Mouse (Mus musculus): ENCODE measurements around the gene Slc38a6. TPM values are rescaled to one million over a fixed set of nuclear protein-coding genes. Genes with fewer than 3 reads are reported as not detected.

Slc38a6 gene
- 7.0 and 7.3 TPM in 2 replicates for polyA plus RNA-seq (2016; fragmentation: Nextera tagmentation; extraction: Ambion mirVana)

GRCm38 (mm10) chr12:73286287-73287092 lies at the start of gene Slc38a6, which contains the start of gene Trmt5:
Slc38a6 (plus strand) TSS chr12:73286779.
Trmt5 (minus strand) TSS chr12:73286710.
- Histone ChIP-seq H3K27ac (peak within 1 kb of the TSS; percentile 91), H3K36me3 (peaks cover 29% of the 10 kb centered on the region), H3K4me1 (peaks cover 32% of the 10 kb centered on the region), H3K4me3 (peak within 1 kb of the TSS; percentile 77), H3K9me3 (no peaks in the 10 kb centered on the region), H3K27me3 (ENCODE audit: insufficient read depth, poor library complexity, severe bottlenecking) (no peaks in the 10 kb centered on the region)
- DNase-seq (ENCODE audit: low spot score), result peak; percentile 96
- WGBS, result under 1% methylated on average over 53 of the region's 53 CpGs

- WGBS, result 84% methylated on average over 10 of the region's 10 CpGs
- H3K36me3 ChIP-seq, result no peaks in the 10 kb centered on the region
- no peak overlapping the region for H3K4me3 ChIP-seq
- peaks cover 1% of the 10 kb centered on the region; the same call in 1 of the 2 replicates for H3K4me1 ChIP-seq
- H3K27ac ChIP-seq, result no peak overlapping the region
- DNase-seq (ENCODE audit: low spot score), result no peak
- no peaks in the 10 kb centered on the region for H3K9me3 ChIP-seq
- no peaks in the 10 kb centered on the region for H3K27me3 ChIP-seq (ENCODE audit: insufficient read depth, poor library complexity, severe bottlenecking)
Observed at GRCm38 (mm10) chr12:73241960-73242359, 44.6 kb upstream of the Slc38a6 start.

GRCm38 (mm10) chr12:73245687-73246086 lies 40.9 kb upstream of the Slc38a6 start:
- no peaks in the 10 kb centered on the region for H3K9me3 ChIP-seq
- no peak overlapping the region for H3K4me3 ChIP-seq
- no peaks in the 10 kb centered on the region for H3K36me3 ChIP-seq
- H3K27me3 ChIP-seq (ENCODE audit: insufficient read depth, poor library complexity, severe bottlenecking), result no peaks in the 10 kb centered on the region
- no peak for DNase-seq (ENCODE audit: low spot score)
- peaks cover 4% of the 10 kb centered on the region; the same call in 1 of the 2 replicates for H3K4me1 ChIP-seq
- H3K27ac ChIP-seq, result no peak overlapping the region
- WGBS, result 70% methylated on average over 5 of the region's 5 CpGs

GRCm38 (mm10) chr12:73255006-73255405 lies 31.6 kb upstream of the Slc38a6 start:
- H3K27ac ChIP-seq, result no peak overlapping the region
- no peaks in the 10 kb centered on the region for H3K9me3 ChIP-seq
- WGBS, result 50% methylated on average over 2 of the region's 2 CpGs
- DNase-seq (ENCODE audit: low spot score), result no peak
- H3K4me1 ChIP-seq, result no peaks in the 10 kb centered on the region
- 0 out of 2 replicates have a peak, but pooled peaks cover 4% of the 10 kb centered on the region for H3K36me3 ChIP-seq
- no peak overlapping the region for H3K4me3 ChIP-seq
- no peaks in the 10 kb centered on the region for H3K27me3 ChIP-seq (ENCODE audit: insufficient read depth, poor library complexity, severe bottlenecking)

GRCm38 (mm10) chr12:73259269-73259668 lies 27.3 kb upstream of the Slc38a6 start:
- Histone ChIP-seq H3K4me1 (no peaks in the 10 kb centered on the region), H3K9me3 (0 out of 2 replicates have a peak, but pooled peaks cover 4% of the 10 kb centered on the region)
- 93% methylated on average over 6 of the region's 6 CpGs for WGBS

GRCm38 (mm10) chr12:73260339-73260738 lies 26.2 kb upstream of the Slc38a6 start:
- H3K36me3 ChIP-seq, result 0 out of 2 replicates have a peak, but pooled peaks cover 4% of the 10 kb centered on the region
- H3K27ac ChIP-seq, result no peak overlapping the region
- no peak overlapping the region for H3K4me3 ChIP-seq
- WGBS, result 100% methylated on average over 1 of the region's 1 CpGs
- no peak for DNase-seq (ENCODE audit: low spot score)
- H3K9me3 ChIP-seq, result 0 out of 2 replicates have a peak, but pooled peaks cover 4% of the 10 kb centered on the region
- H3K4me1 ChIP-seq, result no peaks in the 10 kb centered on the region
- no peaks in the 10 kb centered on the region for H3K27me3 ChIP-seq (ENCODE audit: insufficient read depth, poor library complexity, severe bottlenecking)

More at GRCm38 (mm10) chr12:73259269-73259668, 27.3 kb upstream of the Slc38a6 start:
- Histone ChIP-seq H3K4me3 (no peak overlapping the region), H3K36me3 (0 out of 2 replicates have a peak, but pooled peaks cover 4% of the 10 kb centered on the region), H3K27me3 (ENCODE audit: insufficient read depth, poor library complexity, severe bottlenecking) (no peaks in the 10 kb centered on the region), H3K27ac (no peak overlapping the region)
- no peak for DNase-seq (ENCODE audit: low spot score)

- H3K27me3 ChIP-seq (ENCODE audit: insufficient read depth, poor library complexity, severe bottlenecking), result no peaks in the 10 kb centered on the region
- DNase-seq (ENCODE audit: low spot score), result no peak
- no peak overlapping the region for H3K4me3 ChIP-seq
- 0 out of 2 replicates have a peak, but pooled peaks cover 4% of the 10 kb centered on the region for H3K9me3 ChIP-seq
- no peak overlapping the region for H3K27ac ChIP-seq
- 92% methylated on average over 3 of the region's 3 CpGs for WGBS
- H3K4me1 ChIP-seq, result no peaks in the 10 kb centered on the region
- H3K36me3 ChIP-seq, result peaks cover 1% of the 10 kb centered on the region; the same call in 1 of the 2 replicates
Observed at GRCm38 (mm10) chr12:73265381-73265978, 21.1 kb upstream of the Slc38a6 start.

GRCm38 (mm10) chr12:73266597-73266996 lies 20.0 kb upstream of the Slc38a6 start:
- no peak overlapping the region for H3K27ac ChIP-seq
- H3K36me3 ChIP-seq, result peaks cover 3% of the 10 kb centered on the region; the same call in 1 of the 2 replicates
- no peak overlapping the region for H3K4me3 ChIP-seq
- H3K4me1 ChIP-seq, result no peaks in the 10 kb centered on the region
- H3K9me3 ChIP-seq, result 0 out of 2 replicates have a peak, but pooled peaks cover 4% of the 10 kb centered on the region
- no peak for DNase-seq (ENCODE audit: low spot score)
- H3K27me3 ChIP-seq (ENCODE audit: insufficient read depth, poor library complexity, severe bottlenecking), result no peaks in the 10 kb centered on the region
- 90% methylated on average over 1 of the region's 1 CpGs for WGBS

GRCm38 (mm10) chr12:73268497-73268896 lies 18.1 kb upstream of the Slc38a6 start:
- 79% methylated on average over 1 of the region's 1 CpGs for WGBS
- no peak for DNase-seq (ENCODE audit: low spot score)
- H3K27me3 ChIP-seq (ENCODE audit: insufficient read depth, poor library complexity, severe bottlenecking), result no peaks in the 10 kb centered on the region
- H3K4me3 ChIP-seq, result no peak overlapping the region
- H3K27ac ChIP-seq, result no peak overlapping the region
- no peaks in the 10 kb centered on the region for H3K9me3 ChIP-seq
- peaks cover 8% of the 10 kb centered on the region for H3K36me3 ChIP-seq
- no peaks in the 10 kb centered on the region for H3K4me1 ChIP-seq

GRCm38 (mm10) chr12:73269531-73269930 lies 17.0 kb upstream of the Slc38a6 start:
- H3K9me3 ChIP-seq, result no peaks in the 10 kb centered on the region
- H3K4me1 ChIP-seq, result no peaks in the 10 kb centered on the region
- H3K27me3 ChIP-seq (ENCODE audit: insufficient read depth, poor library complexity, severe bottlenecking), result no peaks in the 10 kb centered on the region
- peaks cover 15% of the 10 kb centered on the region for H3K36me3 ChIP-seq
- 91% methylated on average over 3 of the region's 3 CpGs for WGBS
- H3K27ac ChIP-seq, result no peak overlapping the region
- no peak overlapping the region for H3K4me3 ChIP-seq
- no peak for DNase-seq (ENCODE audit: low spot score)

GRCm38 (mm10) chr12:73269933-73270332 lies 16.6 kb upstream of the Slc38a6 start:
- H3K27me3 ChIP-seq (ENCODE audit: insufficient read depth, poor library complexity, severe bottlenecking), result no peaks in the 10 kb centered on the region
- no peak overlapping the region for H3K4me3 ChIP-seq
- H3K4me1 ChIP-seq, result no peaks in the 10 kb centered on the region
- H3K27ac ChIP-seq, result no peak overlapping the region
- WGBS, result 91% methylated on average over 4 of the region's 4 CpGs
- DNase-seq (ENCODE audit: low spot score), result no peak
- H3K36me3 ChIP-seq, result peaks cover 19% of the 10 kb centered on the region
- H3K9me3 ChIP-seq, result no peaks in the 10 kb centered on the region

GRCm38 (mm10) chr12:73274921-73275320 lies 11.7 kb upstream of the Slc38a6 start:
- no peaks in the 10 kb centered on the region; the same call in 1 of the 2 replicates for H3K9me3 ChIP-seq
- WGBS, result 90% methylated on average over 3 of the region's 3 CpGs
- H3K27ac ChIP-seq, result no peak overlapping the region
- no peak overlapping the region for H3K4me3 ChIP-seq
- no peaks in the 10 kb centered on the region for H3K27me3 ChIP-seq (ENCODE audit: insufficient read depth, poor library complexity, severe bottlenecking)
- H3K4me1 ChIP-seq, result no peaks in the 10 kb centered on the region
- no peak for DNase-seq (ENCODE audit: low spot score)
- H3K36me3 ChIP-seq, result peaks cover 61% of the 10 kb centered on the region

GRCm38 (mm10) chr12:73287609-73288008 lies 1.0 kb downstream of the Slc38a6 start:
- H3K9me3 ChIP-seq, result no peaks in the 10 kb centered on the region
- H3K4me1 ChIP-seq, result peaks cover 32% of the 10 kb centered on the region
- DNase-seq (ENCODE audit: low spot score), result no peak
- no peaks in the 10 kb centered on the region for H3K27me3 ChIP-seq (ENCODE audit: insufficient read depth, poor library complexity, severe bottlenecking)
- peaks cover 25% of the 10 kb centered on the region for H3K36me3 ChIP-seq
- H3K4me3 ChIP-seq, result peak overlapping the region; percentile 77
- 52% methylated on average over 8 of the region's 8 CpGs for WGBS
- peak overlapping the region; percentile 91 for H3K27ac ChIP-seq

Measured in heart, embryonic 10.5 days (tissue).